Mouse (Mus musculus): ENCODE data around the gene Gns.
A peak's percentile ranks its signal among the peaks of the same experiment; 100 is the strongest.

- TF ChIP-seq POLR2A (IDR thresholded peaks at IDR 0.05; ENCODE audit: extremely low read depth, insufficient read depth, low read length) = no peak
- TF ChIP-seq CTCF (IDR thresholded peaks at IDR 0.05; ENCODE audit: low read depth, low read length) = peak; percentile 51; the same call in 1 of the 2 replicates
Observed at GRCm38 (mm10) chr10:121409717-121410116, 44.8 kb downstream of the Gns start.

Measured in liver, adult 2 months (tissue).